Mouse (Mus musculus): ENCODE data around the gene Fbn1. TPM values are rescaled to one million over a fixed set of nuclear protein-coding genes. Genes with fewer than 3 reads are reported as not detected.
A peak's percentile ranks its signal among the peaks of the same experiment; 100 is the strongest.

Fbn1 gene
- 3.2 and 4.8 TPM in 2 replicates for polyA plus RNA-seq (2015; fragmentation: Nextera tagmentation; extraction: Ambion mirVana)

DNA sequence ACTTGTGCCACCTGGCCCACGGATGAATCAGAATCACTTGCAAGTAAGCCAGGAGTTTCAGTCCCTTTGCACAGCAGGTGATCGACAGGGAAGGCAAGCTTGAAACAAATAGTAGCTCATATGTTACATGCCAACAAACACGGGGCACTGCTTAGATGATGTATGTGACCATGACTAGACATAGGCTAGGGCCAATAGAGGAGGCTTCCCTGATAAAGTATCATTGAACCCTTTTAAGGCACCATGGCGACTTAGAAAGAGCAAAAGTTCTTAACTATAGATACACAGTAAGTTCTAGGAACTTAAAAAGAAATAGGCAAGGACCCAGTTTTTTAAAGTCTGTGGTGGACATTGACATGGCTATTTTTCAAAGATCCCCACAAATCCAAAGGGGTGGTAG lies at the start of gene Fbn1:
TSS of gene Fbn1 (minus strand) at position 101 of the 400 bp plus-strand sequence.
- 80% methylated on average over 4 of the region's 4 CpGs for WGBS
- Histone ChIP-seq H3K9ac (replicated peaks) (peak within 1 kb of the TSS; percentile 71), H3K9me3 (replicated peaks) (no peaks in the 10 kb centered on the region), H3K27me3 (replicated peaks) (peaks cover 5% of the 10 kb centered on the region), H3K4me1 (peaks cover 18% of the 10 kb centered on the region), H3K4me2 (peak within 1 kb of the TSS; percentile 93), H3K27ac (replicated peaks) (no peak within 1 kb of the TSS; the same call in 1 of the 2 replicates), H3K4me3 (replicated peaks) (peak within 1 kb of the TSS; percentile 77), H3K36me3 (no peaks in the 10 kb centered on the region)
- ATAC-seq (ENCODE audit: low FRiP score) = no peak

DNA sequence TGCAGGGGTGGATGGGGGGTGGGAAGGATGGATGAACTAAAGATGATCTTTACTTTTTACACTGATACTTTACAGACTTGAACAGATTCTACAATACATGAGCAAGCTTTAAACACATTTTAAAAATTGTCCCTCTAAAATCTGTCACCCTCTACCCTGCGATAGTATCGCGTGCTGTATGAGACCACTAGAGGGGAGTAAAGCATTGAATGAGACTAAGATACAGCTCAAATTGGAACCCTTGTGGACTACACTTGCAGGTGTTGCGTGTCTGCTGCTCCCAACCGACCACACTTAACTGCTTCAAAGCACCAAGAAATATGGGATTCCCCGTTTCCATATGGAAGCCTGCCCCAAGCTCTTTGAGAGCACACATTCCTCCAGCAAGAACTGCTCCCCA lies 48.0 kb upstream of the Fbn1 start:
- Histone ChIP-seq H3K4me3 (replicated peaks) (no peak overlapping the region), H3K36me3 (no peaks in the 10 kb centered on the region), H3K27ac (replicated peaks) (no peak overlapping the region), H3K27me3 (replicated peaks) (no peaks in the 10 kb centered on the region), H3K9me3 (replicated peaks) (no peaks in the 10 kb centered on the region), H3K9ac (replicated peaks) (no peak overlapping the region), H3K4me2 (no peak overlapping the region), H3K4me1 (no peaks in the 10 kb centered on the region)
- 81% methylated on average over 6 of the region's 6 CpGs for WGBS
- no peak for ATAC-seq (ENCODE audit: low FRiP score)

DNA sequence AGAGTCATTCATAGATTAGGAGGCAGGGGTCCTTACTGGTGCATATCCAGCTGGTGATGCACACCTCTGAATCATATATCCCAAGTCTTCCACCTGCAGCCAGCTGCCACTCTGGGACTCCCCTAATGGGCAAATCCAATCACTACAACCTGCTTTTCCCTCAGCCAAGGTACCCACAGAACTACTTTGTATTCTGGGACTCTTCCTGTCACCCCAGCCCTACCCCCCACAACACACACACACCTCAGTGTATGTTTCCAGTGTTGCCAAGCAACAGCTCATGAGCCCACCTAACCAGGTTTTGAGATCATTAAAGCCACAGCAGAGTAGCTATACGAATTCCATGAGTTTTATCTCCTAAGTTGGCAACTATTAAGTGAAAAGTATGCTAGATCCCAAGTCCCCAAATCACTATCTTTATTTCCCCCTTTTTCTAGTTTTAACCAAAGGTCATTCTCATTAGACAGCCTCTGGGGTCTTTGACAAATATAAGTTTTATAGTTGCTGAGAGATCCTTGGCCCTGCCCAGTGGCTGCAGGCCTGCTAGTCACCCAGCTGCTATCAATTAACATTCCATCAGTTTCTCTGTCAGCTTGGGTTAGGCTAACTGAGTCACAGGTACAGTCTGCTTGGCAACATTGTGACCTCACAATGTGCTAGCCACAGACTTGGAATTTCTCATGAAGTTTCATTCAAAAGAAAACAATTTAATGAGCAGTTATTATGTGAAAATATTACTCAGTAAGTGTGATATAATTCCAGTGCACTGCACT lies 41.2 kb upstream of the Fbn1 start:
- H3K36me3 ChIP-seq = no peaks in the 10 kb centered on the region
- no peak overlapping the region for H3K4me2 ChIP-seq
- no peaks in the 10 kb centered on the region for H3K9me3 ChIP-seq (replicated peaks)
- H3K27me3 ChIP-seq (replicated peaks) = no peaks in the 10 kb centered on the region
- 80% methylated on average over 1 of the region's 1 CpGs for WGBS
- ATAC-seq (ENCODE audit: low FRiP score) = no peak
- H3K9ac ChIP-seq (replicated peaks) = no peak overlapping the region
- no peak overlapping the region for H3K4me3 ChIP-seq (replicated peaks)
- H3K4me1 ChIP-seq = no peaks in the 10 kb centered on the region
- H3K27ac ChIP-seq (replicated peaks) = no peak overlapping the region

DNA sequence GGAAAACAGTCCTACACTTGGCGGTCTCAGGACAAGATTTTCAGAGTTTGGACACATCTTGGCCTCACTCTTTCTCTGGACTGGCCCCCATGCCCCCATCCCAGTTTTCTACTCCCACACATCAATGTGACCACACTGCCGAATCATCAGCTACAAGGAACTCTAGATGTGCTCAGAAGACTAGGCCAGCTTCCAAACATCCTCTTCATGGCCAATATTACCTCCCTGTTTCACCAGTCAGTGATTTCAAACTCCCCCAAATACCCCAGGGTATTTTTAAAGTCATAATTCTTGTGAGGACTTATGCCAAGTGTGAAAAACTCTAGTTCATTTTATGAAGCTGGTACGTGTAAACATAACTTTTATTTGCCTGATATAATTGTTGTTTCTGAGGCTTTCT lies 37.2 kb upstream of the Fbn1 start:
- H3K4me2 ChIP-seq = no peak overlapping the region
- H3K27ac ChIP-seq (replicated peaks) = no peak overlapping the region
- no peaks in the 10 kb centered on the region for H3K36me3 ChIP-seq
- WGBS = 88% methylated on average over 3 of the region's 3 CpGs
- no peaks in the 10 kb centered on the region for H3K4me1 ChIP-seq
- no peak for ATAC-seq (ENCODE audit: low FRiP score)
- no peak overlapping the region for H3K4me3 ChIP-seq (replicated peaks)
- H3K27me3 ChIP-seq (replicated peaks) = no peaks in the 10 kb centered on the region
- no peak overlapping the region for H3K9ac ChIP-seq (replicated peaks)
- H3K9me3 ChIP-seq (replicated peaks) = no peaks in the 10 kb centered on the region

DNA sequence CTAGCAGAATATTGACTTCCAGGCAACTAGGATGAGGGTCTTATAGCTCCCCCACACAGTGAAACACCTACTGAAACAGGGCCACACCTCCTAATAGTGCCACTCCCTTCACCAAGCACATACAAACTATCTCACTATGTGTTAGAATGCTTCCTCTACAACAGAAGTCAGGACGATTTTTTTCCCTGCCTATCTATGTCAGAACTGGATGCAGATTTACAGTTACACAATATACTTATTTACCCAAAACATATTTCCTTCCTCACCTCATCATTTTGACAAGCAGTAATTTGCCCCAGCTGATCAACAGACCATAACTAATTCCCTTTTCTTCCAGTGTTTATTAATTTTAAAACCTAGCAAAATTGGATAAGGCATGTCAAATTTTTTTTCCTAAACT lies 35.9 kb upstream of the Fbn1 start:
- Histone ChIP-seq H3K4me1 (no peaks in the 10 kb centered on the region), H3K9ac (replicated peaks) (no peak overlapping the region), H3K27me3 (replicated peaks) (no peaks in the 10 kb centered on the region), H3K27ac (replicated peaks) (no peak overlapping the region), H3K36me3 (no peaks in the 10 kb centered on the region), H3K9me3 (replicated peaks) (no peaks in the 10 kb centered on the region), H3K4me3 (replicated peaks) (no peak overlapping the region), H3K4me2 (no peak overlapping the region)
- ATAC-seq (ENCODE audit: low FRiP score) = no peak
- 89% methylated on average over 1 of the region's 1 CpGs for WGBS

DNA sequence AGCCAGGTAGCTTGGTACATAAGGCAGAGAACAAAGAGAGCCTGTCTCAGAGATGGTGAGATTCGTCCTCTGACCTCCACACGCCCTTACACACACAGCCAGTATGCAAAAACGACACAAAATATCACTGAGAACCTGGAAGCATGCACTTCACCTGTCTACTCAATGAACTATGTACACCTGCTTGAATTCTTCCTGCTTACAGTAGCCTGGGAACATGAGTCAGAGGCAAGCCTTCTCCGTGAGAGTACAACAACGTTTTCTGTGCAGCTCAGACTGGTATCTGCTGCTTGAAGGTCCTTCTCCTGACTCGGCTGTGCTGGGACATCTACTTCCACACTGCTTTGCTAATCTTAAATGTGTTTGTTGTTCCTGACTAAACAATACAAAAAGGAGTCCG lies 33.7 kb upstream of the Fbn1 start:
- no peaks in the 10 kb centered on the region for H3K27me3 ChIP-seq (replicated peaks)
- 81% methylated on average over 7 of the region's 7 CpGs for WGBS
- no peak for ATAC-seq (ENCODE audit: low FRiP score)

DNA sequence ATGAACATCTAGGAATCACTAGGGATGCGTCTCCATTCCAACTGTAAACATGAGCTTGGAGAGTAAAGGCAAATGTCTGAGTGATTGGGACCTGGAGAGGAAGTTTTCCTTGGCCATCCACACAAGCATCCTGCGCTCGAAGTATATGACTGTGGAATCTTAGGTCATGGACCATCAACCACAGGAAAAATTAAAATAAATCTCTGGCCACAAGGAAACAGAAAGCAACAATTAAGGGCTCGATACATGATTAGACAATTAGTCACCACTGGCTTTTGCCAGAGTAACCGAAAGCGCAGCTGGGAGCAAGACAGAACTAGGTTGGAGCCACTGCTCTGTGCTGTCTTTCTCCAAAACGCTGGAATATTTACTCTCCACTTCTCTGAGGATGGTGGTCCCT lies 32.8 kb upstream of the Fbn1 start:
- Histone ChIP-seq H3K4me1 (no peaks in the 10 kb centered on the region), H3K27me3 (replicated peaks) (no peaks in the 10 kb centered on the region), H3K4me2 (no peak overlapping the region), H3K36me3 (no peaks in the 10 kb centered on the region), H3K4me3 (replicated peaks) (no peak overlapping the region), H3K9me3 (replicated peaks) (no peaks in the 10 kb centered on the region), H3K9ac (replicated peaks) (no peak overlapping the region), H3K27ac (replicated peaks) (no peak overlapping the region)
- no peak for ATAC-seq (ENCODE audit: low FRiP score)
- 78% methylated on average over 7 of the region's 7 CpGs for WGBS

More for the DNA sequence above, 33.7 kb upstream of the Fbn1 start:
- Histone ChIP-seq H3K4me2 (no peak overlapping the region), H3K27ac (replicated peaks) (no peak overlapping the region), H3K36me3 (no peaks in the 10 kb centered on the region), H3K9me3 (replicated peaks) (no peaks in the 10 kb centered on the region), H3K9ac (replicated peaks) (no peak overlapping the region), H3K4me3 (replicated peaks) (no peak overlapping the region), H3K4me1 (no peaks in the 10 kb centered on the region)

DNA sequence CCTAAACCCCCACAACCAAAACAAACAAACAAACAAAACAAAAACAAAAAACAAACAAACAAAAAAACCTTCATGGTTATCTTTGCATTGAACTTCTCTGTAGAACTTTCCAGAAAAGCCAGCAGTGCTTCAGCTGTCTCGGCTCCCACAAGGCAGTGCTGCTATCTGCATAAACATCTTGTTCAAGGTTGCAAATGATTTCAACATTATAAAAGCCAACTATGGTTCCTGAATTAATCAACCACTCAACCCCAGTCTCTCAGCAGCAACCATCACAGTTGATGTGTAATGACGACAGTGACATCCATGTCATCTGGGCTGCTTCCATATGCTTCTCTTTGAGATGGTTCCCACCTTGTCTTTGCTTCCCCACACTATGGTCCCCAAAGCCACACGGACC lies 31.8 kb upstream of the Fbn1 start:
- Histone ChIP-seq H3K9ac (replicated peaks) (no peak overlapping the region), H3K9me3 (replicated peaks) (no peaks in the 10 kb centered on the region), H3K27me3 (replicated peaks) (no peaks in the 10 kb centered on the region), H3K4me3 (replicated peaks) (no peak overlapping the region), H3K27ac (replicated peaks) (no peak overlapping the region), H3K36me3 (no peaks in the 10 kb centered on the region), H3K4me1 (no peaks in the 10 kb centered on the region), H3K4me2 (no peak overlapping the region)
- no peak for ATAC-seq (ENCODE audit: low FRiP score)
- 86% methylated on average over 3 of the region's 3 CpGs for WGBS

DNA sequence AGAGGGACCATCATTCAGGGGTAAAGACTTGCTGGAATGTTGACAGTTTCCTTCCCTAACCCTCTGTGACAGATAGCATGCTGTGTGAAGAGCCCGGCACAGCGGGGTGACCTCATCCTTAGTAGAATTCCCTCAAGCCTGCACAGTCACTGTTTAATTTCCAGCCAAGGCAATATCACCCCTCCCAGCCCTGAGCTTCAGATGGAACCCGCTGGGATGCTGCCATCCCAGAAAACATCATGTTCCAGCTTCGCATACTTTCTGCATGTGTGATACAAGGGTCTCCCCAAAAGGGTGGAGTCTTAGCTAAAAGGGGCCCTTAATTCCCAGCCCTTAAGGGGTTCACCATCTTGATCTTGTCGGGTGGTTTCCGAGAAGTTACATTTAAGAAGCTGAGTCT lies 22.9 kb upstream of the Fbn1 start:
- 81% methylated on average over 6 of the region's 6 CpGs for WGBS
- H3K27me3 ChIP-seq (replicated peaks) = no peaks in the 10 kb centered on the region
- H3K4me3 ChIP-seq (replicated peaks) = no peak overlapping the region
- H3K27ac ChIP-seq (replicated peaks) = no peak overlapping the region
- no peaks in the 10 kb centered on the region for H3K4me1 ChIP-seq
- no peak overlapping the region for H3K9ac ChIP-seq (replicated peaks)
- no peaks in the 10 kb centered on the region for H3K36me3 ChIP-seq
- H3K4me2 ChIP-seq = no peak overlapping the region
- H3K9me3 ChIP-seq (replicated peaks) = no peaks in the 10 kb centered on the region
- no peak for ATAC-seq (ENCODE audit: low FRiP score)

DNA sequence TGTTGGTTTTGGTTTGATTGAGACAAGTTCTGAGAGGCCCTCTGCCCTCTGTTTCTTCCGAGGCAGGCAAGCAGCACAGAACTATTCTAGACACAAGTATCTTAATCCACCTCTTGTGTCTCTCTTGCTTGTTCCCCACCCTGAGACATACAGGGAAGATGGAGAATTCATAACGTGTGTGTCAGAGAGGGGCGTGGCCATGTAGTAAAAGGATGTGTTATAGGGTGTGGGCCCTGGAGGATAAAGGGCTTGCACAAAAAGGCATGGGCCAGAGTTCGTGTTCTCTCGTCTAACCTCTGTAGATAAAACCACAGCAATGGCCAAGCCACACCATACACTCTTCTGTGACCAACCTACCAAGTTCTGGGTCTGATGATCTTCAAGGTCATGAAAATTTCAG lies 18.8 kb upstream of the Fbn1 start:
- Histone ChIP-seq H3K36me3 (no peaks in the 10 kb centered on the region), H3K4me3 (replicated peaks) (no peak overlapping the region), H3K27me3 (replicated peaks) (no peaks in the 10 kb centered on the region), H3K4me2 (no peak overlapping the region), H3K9ac (replicated peaks) (no peak overlapping the region), H3K27ac (replicated peaks) (no peak overlapping the region), H3K9me3 (replicated peaks) (no peaks in the 10 kb centered on the region), H3K4me1 (no peaks in the 10 kb centered on the region)
- ATAC-seq (ENCODE audit: low FRiP score) = no peak
- WGBS = 83% methylated on average over 5 of the region's 5 CpGs

DNA sequence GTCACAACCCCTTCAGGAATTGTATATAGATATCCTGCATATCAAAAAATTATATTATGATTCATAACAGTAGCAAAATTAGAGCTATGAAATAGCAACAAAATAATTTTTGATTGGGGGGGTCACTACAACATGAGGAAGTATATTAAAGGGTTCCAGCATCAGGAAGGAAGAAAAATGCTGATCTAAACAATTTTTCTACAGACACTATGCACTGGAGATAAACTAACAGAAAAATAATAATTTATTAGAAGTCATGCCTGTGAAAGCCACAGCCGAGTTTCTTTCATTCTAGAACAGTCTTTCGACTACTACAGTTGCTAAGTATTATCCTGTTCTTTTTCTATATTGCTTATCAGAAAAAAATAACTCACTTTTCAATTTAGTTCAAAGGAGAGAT lies 17.7 kb upstream of the Fbn1 start:
- Histone ChIP-seq H3K9ac (replicated peaks) (no peak overlapping the region), H3K27me3 (replicated peaks) (no peaks in the 10 kb centered on the region), H3K36me3 (no peaks in the 10 kb centered on the region), H3K4me2 (no peak overlapping the region), H3K27ac (replicated peaks) (no peak overlapping the region), H3K4me1 (no peaks in the 10 kb centered on the region), H3K4me3 (replicated peaks) (no peak overlapping the region), H3K9me3 (replicated peaks) (no peaks in the 10 kb centered on the region)
- WGBS = 90% methylated on average over 2 of the region's 2 CpGs
- no peak for ATAC-seq (ENCODE audit: low FRiP score)

DNA sequence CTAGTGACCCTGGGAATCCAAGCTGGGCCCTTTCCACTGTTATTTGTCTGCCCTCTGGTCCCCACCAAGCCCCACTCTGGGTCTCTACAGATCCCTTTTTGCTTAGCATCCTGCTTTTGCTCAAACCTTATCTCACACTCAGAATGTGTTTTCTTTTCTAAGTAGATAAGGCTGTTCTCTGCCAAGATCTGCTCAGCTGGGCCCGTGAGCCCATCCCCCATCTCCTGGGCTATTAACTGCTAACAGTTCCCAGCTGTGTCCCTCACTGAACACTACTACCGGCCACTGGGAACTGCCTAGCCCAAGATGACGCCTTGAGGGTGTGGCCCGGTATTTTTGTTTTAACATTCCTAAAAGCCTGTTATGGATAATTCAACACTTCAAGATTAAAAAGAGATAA lies 8.8 kb upstream of the Fbn1 start:
- 19% methylated on average over 4 of the region's 4 CpGs for WGBS
- Histone ChIP-seq H3K4me3 (replicated peaks) (no peak overlapping the region), H3K4me2 (no peak overlapping the region)

More for the DNA sequence above, 8.8 kb upstream of the Fbn1 start:
- no peaks in the 10 kb centered on the region for H3K9me3 ChIP-seq (replicated peaks)
- no peaks in the 10 kb centered on the region for H3K27me3 ChIP-seq (replicated peaks)
- H3K9ac ChIP-seq (replicated peaks) = no peak overlapping the region
- no peak overlapping the region for H3K27ac ChIP-seq (replicated peaks)
- ATAC-seq (ENCODE audit: low FRiP score) = no peak
- H3K4me1 ChIP-seq = 0 out of 2 replicates have a peak, but pooled peaks cover 4% of the 10 kb centered on the region
- no peaks in the 10 kb centered on the region for H3K36me3 ChIP-seq
